Mouse (Mus musculus) kidney, embryonic 16.5 days (tissue): ENCODE data around the gene Kansl1. TPM values are rescaled to one million over a fixed set of nuclear protein-coding genes. Genes with fewer than 3 reads are reported as not detected.
"Not testable (repeated sequence)": the region's sequence is repeated elsewhere in the genome, so short reads cannot be mapped to it uniquely, and the experiment has no call there.

Experiments used
- ATAC-seq: fragments of 200-750 bp; cut with Nextera tagmentation; 2 replicates; pipeline ENCODE4 v1.8.0; 2017; ENCODE audit warnings: moderate TSS enrichment; ENCODE audit not compliant: low FRiP score, low TSS enrichment
- H3K27ac ChIP-seq: fragments of 300-500 bp; sonication (generic); 2 replicates; pipeline ENCODE4 v1.5.1; 2014; ENCODE audit warnings: low read length
- H3K27me3 ChIP-seq: fragments of 300-500 bp; sonication (generic); 2 replicates; pipeline ENCODE4 v1.6.1; 2014; ENCODE audit warnings: low read length, control low read depth, mixed read lengths; ENCODE audit not compliant: insufficient read depth
- H3K36me3 ChIP-seq: fragments of 300-500 bp; sonication (generic); 2 replicates; pipeline ENCODE4 v1.6.1; 2014; ENCODE audit warnings: low read length, control low read depth, mixed read lengths; ENCODE audit not compliant: insufficient read depth
- H3K4me1 ChIP-seq: fragments of 300-500 bp; sonication (generic); 2 replicates; pipeline ENCODE4 v1.6.1; 2014; ENCODE audit warnings: low read length, control low read depth, mixed read lengths; ENCODE audit not compliant: insufficient read depth
- H3K4me2 ChIP-seq: fragments of 300-500 bp; sonication (generic); replicated peaks from 2 replicates; pipeline ENCODE4 v1.6.1; 2014; ENCODE audit warnings: low read depth, low read length
- H3K4me3 ChIP-seq: fragments of 300-500 bp; sonication (generic); 2 replicates; pipeline ENCODE4 v1.5.1; 2014; ENCODE audit warnings: mild to moderate bottlenecking, low read length
- H3K9ac ChIP-seq: fragments of 300-500 bp; sonication (generic); replicated peaks from 2 replicates; pipeline ENCODE4 v1.6.1; 2014; ENCODE audit warnings: low read length
- H3K9me3 ChIP-seq: fragments of 300-500 bp; sonication (generic); 2 replicates; pipeline ENCODE4 v1.6.1; 2016; ENCODE audit warnings: low read length, control low read depth
- WGBS: fragments of 180-500 bp; shearing (Covaris S2); extraction: QIAGEN DNeasy Blood & Tissue Kit; methylation state at CpG from one replicate; pipeline ENCODE4 v1.1.7; 2014; 5-methylcytosine and 5-hydroxymethylcytosine counted together
- polyA plus RNA-seq: library from polyadenylated mRNA; unstranded; fragments of >200 nt; fragmentation: Nextera tagmentation; extraction: Ambion mirVana; gene quantifications from 2 replicates; pipeline ENCODE4 v1.2.1, GENCODE M21; 2015

Kansl1 gene
- polyA plus RNA-seq, 1 experiment from 2014 or later: 22.5 TPM

DNA sequence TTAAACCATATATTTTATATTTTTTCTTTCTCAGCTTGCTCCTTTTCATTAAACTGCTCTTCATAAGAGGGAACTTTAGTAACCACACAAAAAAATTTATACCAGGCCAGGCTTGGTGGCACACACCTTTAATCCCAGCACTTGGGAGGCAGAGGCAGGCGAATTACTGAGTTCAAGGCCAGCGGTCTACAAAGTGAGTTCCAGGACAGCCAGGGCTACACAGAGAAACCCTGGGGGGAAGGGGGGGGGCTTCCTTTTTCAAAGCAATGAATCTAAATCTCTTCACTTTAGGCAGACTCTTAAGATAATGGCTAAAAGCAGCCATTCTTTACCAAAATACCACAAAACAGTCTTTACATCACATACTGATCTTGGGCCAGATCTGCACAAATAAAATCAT lies 9.0 kb downstream of the Kansl1 start:
- Histone ChIP-seq H3K9ac (no peak overlapping the region), H3K36me3 (peaks cover 9% of the 10 kb centered on the region; the same call in 1 of the 2 replicates), H3K4me1 (no peaks in the 10 kb centered on the region), H3K27ac (no peak overlapping the region), H3K4me2 (no peak overlapping the region), H3K4me3 (no peak overlapping the region), H3K9me3 (no peaks in the 10 kb centered on the region), H3K27me3 (no peaks in the 10 kb centered on the region)
- ATAC-seq: no peak
- WGBS: 88% methylated on average over 2 of the region's 2 CpGs

- no peak overlapping the region for H3K9ac ChIP-seq
- no peaks in the 10 kb centered on the region for H3K4me1 ChIP-seq
- H3K4me3 ChIP-seq: no peak overlapping the region
- no peak overlapping the region for H3K27ac ChIP-seq
- H3K36me3 ChIP-seq: 0 out of 2 replicates have a peak, but pooled peaks cover 5% of the 10 kb centered on the region
- WGBS: 81% methylated on average over 2 of the region's 2 CpGs
- H3K9me3 ChIP-seq: no peaks in the 10 kb centered on the region
- ATAC-seq: no peak
- H3K4me2 ChIP-seq: no peak overlapping the region
- no peaks in the 10 kb centered on the region for H3K27me3 ChIP-seq
Measured at GRCm38 (mm10) chr11:104458507-104458906, 10.2 kb downstream of the Kansl1 start.

- Histone ChIP-seq H3K36me3 (no peaks in the 10 kb centered on the region), H3K4me1 (no peaks in the 10 kb centered on the region), H3K27ac (no peak overlapping the region), H3K27me3 (no peaks in the 10 kb centered on the region), H3K9ac (no peak overlapping the region), H3K4me2 (no peak overlapping the region), H3K9me3 (no peaks in the 10 kb centered on the region), H3K4me3 (no peak overlapping the region)
- 93% methylated on average over 1 of the region's 1 CpGs for WGBS
- ATAC-seq: no peak
Measured at GRCm38 (mm10) chr11:104452709-104453108, 16.0 kb downstream of the Kansl1 start.

DNA sequence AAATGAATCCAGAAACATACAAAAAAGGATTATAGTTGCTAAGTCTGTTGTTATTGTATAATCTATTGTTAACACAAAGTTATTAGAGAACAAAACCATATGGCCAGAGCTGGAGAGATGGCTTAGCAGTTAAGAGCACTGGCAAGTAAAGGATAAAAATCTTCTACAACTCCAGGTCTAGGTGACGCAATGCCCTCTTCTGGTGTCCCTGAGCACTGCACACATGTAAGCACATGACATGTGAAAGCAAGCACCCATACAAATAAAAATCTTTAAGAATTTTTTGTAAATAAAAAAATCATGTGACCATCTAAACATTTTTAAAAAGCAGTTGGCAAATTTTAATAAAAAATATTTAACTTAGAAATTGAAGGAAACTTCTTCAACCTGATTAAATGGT lies 17.4 kb downstream of the Kansl1 start:
- Histone ChIP-seq H3K27ac (no peak overlapping the region), H3K36me3 (no peaks in the 10 kb centered on the region), H3K27me3 (no peaks in the 10 kb centered on the region), H3K9me3 (no peaks in the 10 kb centered on the region), H3K4me2 (no peak overlapping the region), H3K4me1 (no peaks in the 10 kb centered on the region), H3K9ac (no peak overlapping the region), H3K4me3 (no peak overlapping the region)
- ATAC-seq: no peak
- WGBS: 97% methylated on average over 1 of the region's 1 CpGs

- H3K9me3 ChIP-seq, ATAC-seq, H3K27ac ChIP-seq, H3K4me1 ChIP-seq, H3K4me2 ChIP-seq, H3K27me3 ChIP-seq, H3K9ac ChIP-seq, H3K36me3 ChIP-seq, H3K4me3 ChIP-seq: not testable (repeated sequence)
- 62% methylated on average over 2 of the region's 2 CpGs for WGBS
Measured at GRCm38 (mm10) chr11:104448499-104448898, 20.2 kb downstream of the Kansl1 start.

DNA sequence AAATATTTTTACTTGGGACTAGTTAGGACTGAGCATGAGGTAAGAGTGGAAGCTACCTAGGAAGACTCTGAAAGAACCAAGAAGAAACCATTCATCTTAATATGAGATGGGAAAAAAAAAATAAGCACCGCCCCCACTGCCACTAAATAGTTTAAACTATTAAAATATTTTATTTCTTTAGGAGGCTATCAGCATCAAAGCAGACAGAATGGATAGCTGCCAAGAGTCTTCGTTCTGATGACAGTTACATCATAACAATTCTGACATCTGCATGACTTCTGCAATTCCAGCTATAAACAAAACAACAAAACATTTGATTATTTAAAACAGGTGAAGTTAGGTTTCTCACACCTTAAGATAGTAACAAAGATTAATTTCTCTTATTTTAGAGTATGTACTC lies 23.1 kb downstream of the Kansl1 start:
- Histone ChIP-seq H3K27me3 (no peaks in the 10 kb centered on the region), H3K4me1 (peaks cover 4% of the 10 kb centered on the region; the same call in 1 of the 2 replicates), H3K4me3 (no peak overlapping the region), H3K27ac (no peak overlapping the region), H3K36me3 (no peaks in the 10 kb centered on the region), H3K4me2 (no peak overlapping the region), H3K9me3 (no peaks in the 10 kb centered on the region), H3K9ac (no peak overlapping the region)
- 83% methylated on average over 2 of the region's 2 CpGs for WGBS
- no peak for ATAC-seq

- no peak overlapping the region for H3K9ac ChIP-seq
- no peaks in the 10 kb centered on the region for H3K36me3 ChIP-seq
- ATAC-seq: no peak
- no peak overlapping the region for H3K4me3 ChIP-seq
- no peaks in the 10 kb centered on the region for H3K9me3 ChIP-seq
- peaks cover 4% of the 10 kb centered on the region; the same call in 1 of the 2 replicates for H3K4me1 ChIP-seq
- no peaks in the 10 kb centered on the region for H3K27me3 ChIP-seq
- no peak overlapping the region for H3K4me2 ChIP-seq
- no peak overlapping the region for H3K27ac ChIP-seq
- whole genome bisulfite sequencing: 94% methylated on average over 1 of the region's 1 CpGs
Measured at GRCm38 (mm10) chr11:104445044-104445443, 23.6 kb downstream of the Kansl1 start.

DNA sequence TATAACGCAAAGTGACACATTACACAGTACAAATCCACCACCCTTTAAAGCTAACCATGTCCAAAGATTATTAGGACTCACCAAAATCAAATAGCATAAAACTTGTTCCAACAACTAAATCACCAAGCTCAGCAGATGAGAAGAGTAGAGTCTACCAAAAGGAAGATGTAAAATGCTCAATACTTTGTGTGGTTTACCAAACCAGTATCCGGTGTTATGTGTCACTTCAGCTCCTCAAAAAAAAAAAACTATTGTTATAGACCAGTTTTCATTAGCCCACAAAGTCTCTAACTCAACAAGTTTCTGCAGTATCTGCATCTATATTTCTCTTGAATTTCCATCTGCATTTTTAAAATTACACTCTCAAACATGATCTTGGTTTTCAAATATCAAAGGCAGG lies 25.3 kb downstream of the Kansl1 start:
- Histone ChIP-seq H3K27ac (peak overlapping the region; percentile 100), H3K9ac (no peak overlapping the region)
- WGBS: 41% methylated on average over 2 of the region's 2 CpGs

GRCm38 (mm10) chr11:104442333-104443136 lies 26.1 kb downstream of the Kansl1 start:
- Histone ChIP-seq H3K4me3 (peak overlapping the region; percentile 85), H3K27ac (peak overlapping the region; percentile 100), H3K9me3 (no peaks in the 10 kb centered on the region), H3K9ac (peak overlapping the region; percentile 99), H3K36me3 (no peaks in the 10 kb centered on the region), H3K4me2 (peak overlapping the region; percentile 78), H3K27me3 (no peaks in the 10 kb centered on the region), H3K4me1 (peaks cover 14% of the 10 kb centered on the region)
- peak; percentile 97 for ATAC-seq
- WGBS: under 1% methylated on average over 81 of the region's 82 CpGs

More for the DNA sequence above, 25.3 kb downstream of the Kansl1 start:
- H3K36me3 ChIP-seq: no peaks in the 10 kb centered on the region
- H3K27me3 ChIP-seq: no peaks in the 10 kb centered on the region
- peaks cover 8% of the 10 kb centered on the region; the same call in 1 of the 2 replicates for H3K4me1 ChIP-seq
- H3K4me3 ChIP-seq: peak overlapping the region; percentile 85
- H3K9me3 ChIP-seq: no peaks in the 10 kb centered on the region
- H3K4me2 ChIP-seq: peak overlapping the region; percentile 78
- no peak for ATAC-seq
